Mouse (Mus musculus): ENCODE data around the gene Olfr1090. TPM values are rescaled to one million over a fixed set of nuclear protein-coding genes. Genes with fewer than 3 reads are reported as not detected.

The Olfr1090 gene
- not detected in 2 replicates for polyA plus RNA-seq (2014; fragmentation: Nextera tagmentation; extraction: Ambion mirVana)

- Histone ChIP-seq H3K27ac (ENCODE audit: low read depth) (no peak within 1 kb of the TSS), H3K9ac (no peak within 1 kb of the TSS), H3K4me1 (ENCODE audit: insufficient read depth) (no peaks in the 10 kb centered on the region), H3K9me3 (ENCODE audit: low read depth, low read length) (no peaks in the 10 kb centered on the region), H3K4me3 (ENCODE audit: low read depth, low read length) (no peak within 1 kb of the TSS), H3K27me3 (ENCODE audit: insufficient read depth, low read length) (no peaks in the 10 kb centered on the region), H3K4me2 (no peak within 1 kb of the TSS), H3K36me3 (ENCODE audit: insufficient read depth) (no peaks in the 10 kb centered on the region)
- 93% methylated on average over 1 of the region's 1 CpGs for WGBS
- DNase-seq (no peak), ATAC-seq (ENCODE audit: insufficient read depth) (no peak)
- no peak for TF ChIP-seq CTCF (IDR thresholded peaks at IDR 0.05; ENCODE audit: low read depth)
Measured at GRCm38 (mm10) chr2:86758893-86759292, at the start of gene Olfr1090. Gene Olfr1090, minus strand, starts transcription at chr2:86758993.

- Histone ChIP-seq H3K4me1 (ENCODE audit: insufficient read depth) (no peaks in the 10 kb centered on the region), H3K27me3 (ENCODE audit: insufficient read depth, low read length) (no peaks in the 10 kb centered on the region), H3K9ac (no peak within 1 kb of the TSS), H3K27ac (ENCODE audit: low read depth) (no peak within 1 kb of the TSS), H3K36me3 (ENCODE audit: insufficient read depth) (no peaks in the 10 kb centered on the region), H3K4me3 (ENCODE audit: low read depth, low read length) (no peak within 1 kb of the TSS), H3K4me2 (no peak within 1 kb of the TSS), H3K9me3 (ENCODE audit: low read depth, low read length) (no peaks in the 10 kb centered on the region)
- TF ChIP-seq CTCF (IDR thresholded peaks at IDR 0.05; ENCODE audit: low read depth) = no peak
- WGBS = 60% methylated on average over 2 of the region's 2 CpGs
- ATAC-seq (ENCODE audit: insufficient read depth) = no peak
- DNase-seq = no peak
Measured at GRCm38 (mm10) chr2:86782179-86782578, 23.4 kb upstream of the Olfr1090 start, which contains the start of gene Olfr1093. Gene Olfr1093, plus strand, starts transcription at chr2:86782479.

GRCm38 (mm10) chr2:86761050-86761449 lies 2.3 kb upstream of the Olfr1090 start:
- H3K27me3 ChIP-seq (ENCODE audit: insufficient read depth, low read length) = no peaks in the 10 kb centered on the region
- no peak overlapping the region for H3K4me2 ChIP-seq
- no peak overlapping the region for H3K4me3 ChIP-seq (ENCODE audit: low read depth, low read length)
- no peaks in the 10 kb centered on the region for H3K36me3 ChIP-seq (ENCODE audit: insufficient read depth)
- ATAC-seq (ENCODE audit: insufficient read depth) (no peak), DNase-seq (no peak)
- H3K9ac ChIP-seq = no peak overlapping the region
- H3K27ac ChIP-seq (ENCODE audit: low read depth) = no peak overlapping the region
- TF ChIP-seq CTCF (IDR thresholded peaks at IDR 0.05; ENCODE audit: low read depth) = no peak
- WGBS = 92% methylated on average over 6 of the region's 6 CpGs
- no peaks in the 10 kb centered on the region for H3K4me1 ChIP-seq (ENCODE audit: insufficient read depth)
- no peaks in the 10 kb centered on the region for H3K9me3 ChIP-seq (ENCODE audit: low read depth, low read length)

GRCm38 (mm10) chr2:86733601-86734000 lies 25.2 kb downstream of the Olfr1090 start, which contains the start of gene Olfr1089:
Gene Olfr1089, minus strand, starts transcription at chr2:86733701.
- Histone ChIP-seq H3K4me2 (no peak within 1 kb of the TSS), H3K4me1 (ENCODE audit: insufficient read depth) (no peaks in the 10 kb centered on the region), H3K27me3 (ENCODE audit: insufficient read depth, low read length) (no peaks in the 10 kb centered on the region), H3K9ac (no peak within 1 kb of the TSS), H3K4me3 (ENCODE audit: low read depth, low read length) (no peak within 1 kb of the TSS), H3K9me3 (ENCODE audit: low read depth, low read length) (no peaks in the 10 kb centered on the region), H3K27ac (ENCODE audit: low read depth) (no peak within 1 kb of the TSS), H3K36me3 (ENCODE audit: insufficient read depth) (no peaks in the 10 kb centered on the region)
- ATAC-seq (ENCODE audit: insufficient read depth) (no peak), DNase-seq (no peak)
- no peak for TF ChIP-seq CTCF (IDR thresholded peaks at IDR 0.05; ENCODE audit: low read depth)

Other genes starting within 250 kb of the Olfr1090 start
- not detected in 2 replicates for gene Olfr1079, start 216.5 kb downstream of the Olfr1090 start, polyA plus RNA-seq (2014; fragmentation: Nextera tagmentation; extraction: Ambion mirVana)
- gene Olfr1080, start 200.8 kb downstream of the Olfr1090 start, polyA plus RNA-seq (2014; fragmentation: Nextera tagmentation; extraction: Ambion mirVana) = not detected in 2 replicates
- gene Olfr1082, start 160.0 kb downstream of the Olfr1090 start, polyA plus RNA-seq (2014; fragmentation: Nextera tagmentation; extraction: Ambion mirVana) = not detected in 2 replicates
- not detected in 2 replicates for gene Olfr1084, start 119.3 kb downstream of the Olfr1090 start, polyA plus RNA-seq (2014; fragmentation: Nextera tagmentation; extraction: Ambion mirVana)
- gene Olfr1085, start 97.0 kb downstream of the Olfr1090 start, polyA plus RNA-seq (2014; fragmentation: Nextera tagmentation; extraction: Ambion mirVana) = not detected in 2 replicates
- not detected in 2 replicates for gene Olfr1086, start 78.9 kb downstream of the Olfr1090 start, polyA plus RNA-seq (2014; fragmentation: Nextera tagmentation; extraction: Ambion mirVana)
- not detected in 2 replicates for gene Olfr1087, start 60.6 kb downstream of the Olfr1090 start, polyA plus RNA-seq (2014; fragmentation: Nextera tagmentation; extraction: Ambion mirVana)
- gene Olfr1089, start 25.3 kb downstream of the Olfr1090 start, polyA plus RNA-seq (2014; fragmentation: Nextera tagmentation; extraction: Ambion mirVana) = not detected in 2 replicates
- gene Olfr1093, start 23.5 kb upstream of the Olfr1090 start, polyA plus RNA-seq (2014; fragmentation: Nextera tagmentation; extraction: Ambion mirVana) = not detected in 2 replicates
- gene Olfr141, start 51.0 kb upstream of the Olfr1090 start, polyA plus RNA-seq (2014; fragmentation: Nextera tagmentation; extraction: Ambion mirVana) = not detected in 2 replicates
- not detected in 2 replicates for gene Olfr1094, start 65.7 kb upstream of the Olfr1090 start, polyA plus RNA-seq (2014; fragmentation: Nextera tagmentation; extraction: Ambion mirVana)
- not detected in 2 replicates for gene Olfr1095, start 92.7 kb upstream of the Olfr1090 start, polyA plus RNA-seq (2014; fragmentation: Nextera tagmentation; extraction: Ambion mirVana)
- gene Gm13723, start 115.8 kb upstream of the Olfr1090 start, polyA plus RNA-seq (2014; fragmentation: Nextera tagmentation; extraction: Ambion mirVana) = not detected in 2 replicates
- gene Olfr1097, start 133.2 kb upstream of the Olfr1090 start, polyA plus RNA-seq (2014; fragmentation: Nextera tagmentation; extraction: Ambion mirVana) = not detected in 2 replicates
- gene Olfr1098, start 165.6 kb upstream of the Olfr1090 start, polyA plus RNA-seq (2014; fragmentation: Nextera tagmentation; extraction: Ambion mirVana) = not detected in 2 replicates
- not detected in 2 replicates for gene Olfr1099, start 201.7 kb upstream of the Olfr1090 start, polyA plus RNA-seq (2014; fragmentation: Nextera tagmentation; extraction: Ambion mirVana)
- gene Olfr1100, start 221.0 kb upstream of the Olfr1090 start, polyA plus RNA-seq (2014; fragmentation: Nextera tagmentation; extraction: Ambion mirVana) = not detected in 2 replicates
- gene Olfr1101, start 232.2 kb upstream of the Olfr1090 start, polyA plus RNA-seq (2014; fragmentation: Nextera tagmentation; extraction: Ambion mirVana) = not detected in 2 replicates
- gene Olfr1102, start 239.4 kb upstream of the Olfr1090 start, polyA plus RNA-seq (2014; fragmentation: Nextera tagmentation; extraction: Ambion mirVana) = not detected in 2 replicates